Mouse (Mus musculus) G1E (cell line): ENCODE results near the gene Ldhal6b. TPM values are rescaled to one million over a fixed set of nuclear protein-coding genes. Genes with fewer than 3 reads are reported as not detected.

Experiments used
- ATAC-seq: 2 replicates; pipeline ENCODE4 v1.8.0; 2016; ENCODE audit warnings: mild to moderate bottlenecking; ENCODE audit not compliant: insufficient number of reproducible peaks, poor library complexity, low FRiP score, severe bottlenecking; ENCODE audit errors: extremely low read depth
- DNase-seq: peaks from one replicate; pipeline ENCODE4 v3.0.0; 2012; ENCODE audit warnings: low spot score
- H3K27me3 ChIP-seq: 2 replicates; pipeline ENCODE4 v1.6.1; 2012; ENCODE audit warnings: mild to moderate bottlenecking, low read length, inconsistent platforms; ENCODE audit not compliant: insufficient read depth
- H3K36me3 ChIP-seq: replicated peaks from 2 replicates; pipeline ENCODE3; 2012; ENCODE audit warnings: mild to moderate bottlenecking, inconsistent platforms
- H3K4me1 ChIP-seq: 2 replicates; pipeline ENCODE4 v1.6.1; 2012; ENCODE audit warnings: low read depth, low read length, inconsistent platforms, mixed read lengths; ENCODE audit not compliant: insufficient read depth
- H3K4me3 ChIP-seq: 2 replicates; pipeline ENCODE4 v1.5.1; 2012; ENCODE audit warnings: low read depth, mild to moderate bottlenecking, inconsistent platforms, low read length, moderate library complexity, mixed read lengths
- H3K9me3 ChIP-seq: replicated peaks from 2 replicates; pipeline ENCODE4 v1.6.1; 2012; ENCODE audit warnings: inconsistent platforms
- CTCF ChIP-seq: IDR thresholded peaks from 2 replicates; pipeline ENCODE4 v1.5.1; 2012; ENCODE audit warnings: low read depth, low read length, inconsistent platforms, mixed read lengths
- GATA1 ChIP-seq: IDR thresholded peaks from 2 replicates; pipeline ENCODE4 v1.6.1; 2012; ENCODE audit warnings: borderline replicate concordance, low read length, inconsistent platforms, mixed read lengths
- GATA2 ChIP-seq: IDR thresholded peaks from 2 replicates; pipeline ENCODE4 v1.6.1; 2012; ENCODE audit warnings: low read depth, low read length, inconsistent platforms, borderline replicate concordance
- POLR2AphosphoS5 ChIP-seq: IDR thresholded peaks from 2 replicates; pipeline ENCODE4 v1.6.1; 2012; ENCODE audit warnings: low read depth, low read length, inconsistent platforms; ENCODE audit not compliant: insufficient replicate concordance
- TAL1 ChIP-seq: conservative IDR thresholded peaks from 2 replicates; pipeline ENCODE4 v1.6.1; 2012; ENCODE audit warnings: low read depth, low read length, inconsistent platforms, mixed read lengths
- polyA plus RNA-seq: library from polyadenylated mRNA; stranded (reverse); fragments of >175 nt; gene quantifications from 2 replicates; pipeline ENCODE4 v1.2.3, GENCODE M21; 2012
- total RNA-seq, 2 experiments: library from RNA; stranded (forward) in 1 of 2; stranded (reverse) in 1 of 2; fragments of 200-1000 nt in 1 of 2; fragments of >200 nt in 1 of 2; fragmentation: Nextera tagmentation in 1 of 2; gene quantifications; 2 replicates each; pipeline ENCODE4 v1.2.3; 2014 to 2017

The Ldhal6b gene
- total and polyA plus RNA-seq, 3 experiments: 0.05 to 1.4 (median 1.3) TPM

- Histone ChIP-seq H3K36me3 (no peaks in the 10 kb centered on the region), H3K27me3 (peaks cover 51% of the 10 kb centered on the region), H3K4me3 (no peak overlapping the region), H3K4me1 (peaks cover 14% of the 10 kb centered on the region), H3K9me3 (no peaks in the 10 kb centered on the region)
- ATAC-seq (no peak), DNase-seq (no peak)
- TF ChIP-seq GATA1 (no peak), TAL1 (no peak), CTCF (no peak), GATA2 (no peak), POLR2AphosphoS5 (no peak)
Measured at GRCm38 (mm10) chr17:5403885-5404284, 14.7 kb downstream of the Ldhal6b start.

DNA sequence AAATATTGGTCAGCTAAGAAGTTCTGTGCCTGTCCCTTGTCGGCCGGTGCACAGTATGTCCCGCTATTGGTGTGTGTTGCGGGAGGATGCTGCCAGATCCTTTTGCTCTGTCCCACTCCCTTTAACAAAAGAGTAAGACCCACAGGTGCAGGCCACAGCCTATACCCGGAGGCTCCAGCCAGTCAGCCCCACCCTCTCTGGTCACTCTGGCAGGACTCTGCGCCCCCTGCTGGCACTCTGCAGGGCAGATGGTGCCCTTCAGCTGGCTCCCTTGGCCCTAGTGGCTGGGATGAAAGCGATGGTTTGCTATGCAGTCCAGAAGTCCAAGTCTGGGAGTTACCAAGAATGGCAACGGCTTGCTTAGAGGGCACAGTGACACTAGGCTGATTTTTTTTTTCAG is 15.9 kb downstream of the Ldhal6b start:
- ATAC-seq (peak; percentile 34; the same call in 1 of the 2 replicates), DNase-seq (peak; percentile 29)
- TF ChIP-seq GATA1: no peak
- peak; percentile 46; the same call in 1 of the 2 replicates for TF ChIP-seq CTCF
- H3K9me3 ChIP-seq: no peaks in the 10 kb centered on the region
- no peaks in the 10 kb centered on the region for H3K36me3 ChIP-seq
- H3K4me3 ChIP-seq: no peak overlapping the region
- peaks cover 15% of the 10 kb centered on the region for H3K4me1 ChIP-seq
- peaks cover 59% of the 10 kb centered on the region for H3K27me3 ChIP-seq

GRCm38 (mm10) chr17:5402069-5402468 is 16.5 kb downstream of the Ldhal6b start:
- no peaks in the 10 kb centered on the region for H3K9me3 ChIP-seq
- no peak overlapping the region for H3K4me3 ChIP-seq
- ATAC-seq (no peak), DNase-seq (peak; percentile 41)
- peaks cover 64% of the 10 kb centered on the region for H3K27me3 ChIP-seq
- peaks cover 18% of the 10 kb centered on the region for H3K4me1 ChIP-seq
- no peaks in the 10 kb centered on the region for H3K36me3 ChIP-seq
- no peak for TF ChIP-seq POLR2AphosphoS5
- TF ChIP-seq CTCF: peak; percentile 91

DNA sequence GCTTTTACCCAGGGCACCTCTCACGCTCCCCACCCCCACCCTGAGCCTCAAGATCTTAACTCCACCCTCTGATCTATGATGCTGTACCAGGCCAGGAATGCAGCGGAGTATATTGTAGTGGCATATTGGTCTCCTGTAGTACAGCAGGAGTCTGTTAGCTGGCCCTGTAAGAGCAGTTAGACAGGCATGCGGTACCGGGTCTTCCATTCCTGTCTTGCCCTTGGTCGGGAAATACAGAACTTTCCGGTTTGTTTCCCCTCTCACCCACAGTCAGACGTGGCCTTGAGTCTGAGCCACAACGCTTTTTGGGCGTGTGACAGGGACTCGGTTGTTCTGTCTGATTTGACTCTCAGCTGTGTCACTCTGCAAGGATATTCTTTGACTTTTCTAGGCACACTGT is 17.3 kb downstream of the Ldhal6b start:
- no peak overlapping the region for H3K4me3 ChIP-seq
- H3K27me3 ChIP-seq: peaks cover 60% of the 10 kb centered on the region
- ATAC-seq (no peak), DNase-seq (no peak)
- H3K4me1 ChIP-seq: peaks cover 13% of the 10 kb centered on the region
- no peaks in the 10 kb centered on the region for H3K9me3 ChIP-seq
- TF ChIP-seq CTCF: no peak
- no peak for TF ChIP-seq GATA1
- no peaks in the 10 kb centered on the region for H3K36me3 ChIP-seq

- DNase-seq: no peak
- H3K9me3 ChIP-seq: no peaks in the 10 kb centered on the region
- no peaks in the 10 kb centered on the region for H3K36me3 ChIP-seq
- no peak for TF ChIP-seq CTCF
- TF ChIP-seq POLR2AphosphoS5: no peak
- no peak for TF ChIP-seq GATA2
- TF ChIP-seq TAL1: no peak
- no peak for TF ChIP-seq GATA1
- H3K4me1 ChIP-seq: peaks cover 12% of the 10 kb centered on the region
- peaks cover 66% of the 10 kb centered on the region for H3K27me3 ChIP-seq
- H3K4me3 ChIP-seq: no peak overlapping the region
- ATAC-seq: no peak
Measured at GRCm38 (mm10) chr17:5400435-5401090, 18.0 kb downstream of the Ldhal6b start.

DNA sequence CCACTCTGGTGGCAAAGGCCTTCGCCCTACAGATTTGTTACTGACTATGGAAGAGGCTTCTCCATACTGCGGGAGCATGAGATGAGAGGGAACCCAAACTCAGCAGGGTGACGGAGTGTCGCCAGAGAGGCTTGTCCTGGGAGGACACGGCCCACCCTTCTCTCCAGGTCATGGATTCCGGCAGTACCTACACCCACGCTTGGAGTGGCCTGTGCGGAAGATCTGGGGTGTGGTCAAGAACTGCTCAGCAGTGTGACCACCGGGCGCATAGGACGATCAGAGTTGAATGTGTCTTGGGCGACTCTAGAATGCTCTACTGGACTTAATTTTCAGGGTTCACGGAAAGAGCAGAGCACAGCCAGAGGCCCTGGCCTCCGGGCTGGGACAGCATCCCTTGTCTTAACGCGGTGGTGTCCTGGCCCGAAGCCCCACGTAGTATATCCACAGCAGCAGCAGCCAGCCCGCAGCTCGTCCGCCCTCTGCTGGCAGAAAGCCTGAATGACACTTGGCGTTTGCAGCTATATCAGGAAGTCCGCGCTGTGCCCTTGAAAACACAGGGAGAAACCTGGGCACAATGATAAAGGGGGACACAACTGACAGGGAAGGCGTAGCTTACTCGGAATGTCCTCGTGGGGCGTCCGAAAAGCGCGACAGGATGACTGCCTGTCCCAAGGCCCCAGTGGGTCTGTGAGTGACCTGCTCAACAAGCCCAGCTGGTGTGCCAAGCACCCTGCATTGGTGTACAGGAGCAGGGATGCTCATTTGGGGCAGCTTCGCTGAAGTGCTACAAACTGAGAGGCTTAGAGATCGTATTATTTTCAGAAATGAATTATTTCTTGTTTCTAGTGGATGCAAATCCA is 21.2 kb downstream of the Ldhal6b start:
- no peak for TF ChIP-seq TAL1
- TF ChIP-seq CTCF: peak; percentile 96
- TF ChIP-seq GATA2: no peak
- TF ChIP-seq GATA1: no peak
- no peak for TF ChIP-seq POLR2AphosphoS5

GRCm38 (mm10) chr17:5396213-5396612 is 22.4 kb downstream of the Ldhal6b start:
- H3K9me3 ChIP-seq: no peaks in the 10 kb centered on the region
- peaks cover 5% of the 10 kb centered on the region for H3K4me1 ChIP-seq
- H3K36me3 ChIP-seq: no peaks in the 10 kb centered on the region
- ATAC-seq (no peak), DNase-seq (no peak)
- TF ChIP-seq GATA2 (no peak), CTCF (no peak), TAL1 (no peak), GATA1 (no peak), POLR2AphosphoS5 (no peak)
- H3K4me3 ChIP-seq: no peak overlapping the region
- peaks cover 43% of the 10 kb centered on the region for H3K27me3 ChIP-seq

More for the DNA sequence above, 21.2 kb downstream of the Ldhal6b start:
- H3K36me3 ChIP-seq: no peaks in the 10 kb centered on the region
- DNase-seq (peak; percentile 65), ATAC-seq (0 out of 2 replicates have a peak, but pooled peaks have one; percentile 28)
- no peak overlapping the region; the same call in 1 of the 2 replicates for H3K4me3 ChIP-seq
- H3K9me3 ChIP-seq: no peaks in the 10 kb centered on the region
- H3K27me3 ChIP-seq: peaks cover 50% of the 10 kb centered on the region
- H3K4me1 ChIP-seq: peaks cover 9% of the 10 kb centered on the region
